Mouse (Mus musculus) layer of hippocampus, postnatal 36 days (tissue): ENCODE results near the gene Frs2. TPM values are rescaled to one million over a fixed set of nuclear protein-coding genes. Genes with fewer than 3 reads are reported as not detected.

ENCODE experiments used
- DNase-seq, 2 experiments: peaks; one replicate each; pipeline ENCODE4 v3.0.0; 2022
- total RNA-seq, 2 experiments: library from RNA; stranded (reverse); gene quantifications; 2 replicates each; pipeline ENCODE4 v1.2.3; 2021

Frs2 gene
- 10 to 100 TPM; 35.5 to 37.6 TPM for total RNA-seq

GRCm38 (mm10) chr10:117148361-117149003 is at the start of gene Frs2:
Gene Frs2 (minus strand): TSS chr10:117148534.
- DNase-seq = peak; percentile 94 to 95

DNA sequence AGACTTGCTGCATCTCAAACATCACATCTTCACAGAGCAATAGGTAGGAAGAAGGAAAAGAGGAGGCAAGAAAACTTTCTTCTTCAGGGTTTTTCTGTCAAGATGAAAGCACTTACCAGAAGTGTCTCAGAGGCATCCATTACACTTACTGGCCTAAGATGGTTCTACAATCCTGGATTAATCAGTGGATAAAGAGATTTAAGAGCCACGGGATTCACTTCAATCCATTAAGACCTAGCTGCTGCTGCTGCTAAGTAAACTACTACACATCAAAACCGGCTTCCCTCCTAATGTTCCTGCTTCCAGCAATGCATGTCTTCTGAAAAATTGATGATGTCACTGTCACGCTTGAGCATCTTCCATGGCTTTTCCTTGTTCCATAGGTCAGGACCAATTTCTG is 48.4 kb upstream of the Frs2 start:
- no peak for DNase-seq

GRCm38 (mm10) chr10:117195748-117196147 is 47.4 kb upstream of the Frs2 start:
- no peak for DNase-seq

DNA sequence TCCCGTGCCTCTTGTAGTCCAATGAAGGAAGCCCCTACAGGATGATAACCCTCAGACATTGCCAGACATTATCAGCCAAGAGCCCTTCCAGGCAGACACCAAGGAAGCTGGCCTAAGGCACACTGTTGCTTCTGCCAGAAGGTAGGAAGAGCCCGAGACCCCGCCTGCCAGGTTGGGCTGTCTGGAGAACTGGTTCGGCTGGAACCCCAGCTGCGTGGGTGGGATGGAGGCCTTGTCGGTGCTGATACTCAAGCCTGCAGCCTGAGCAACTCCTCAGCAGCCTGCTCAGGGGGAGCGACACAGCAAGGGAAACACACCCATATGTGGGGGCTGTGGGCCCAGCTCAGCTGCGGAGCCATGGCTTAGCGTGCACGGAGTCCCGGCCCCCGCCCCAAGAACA is 46.7 kb upstream of the Frs2 start:
- no peak for DNase-seq

DNA sequence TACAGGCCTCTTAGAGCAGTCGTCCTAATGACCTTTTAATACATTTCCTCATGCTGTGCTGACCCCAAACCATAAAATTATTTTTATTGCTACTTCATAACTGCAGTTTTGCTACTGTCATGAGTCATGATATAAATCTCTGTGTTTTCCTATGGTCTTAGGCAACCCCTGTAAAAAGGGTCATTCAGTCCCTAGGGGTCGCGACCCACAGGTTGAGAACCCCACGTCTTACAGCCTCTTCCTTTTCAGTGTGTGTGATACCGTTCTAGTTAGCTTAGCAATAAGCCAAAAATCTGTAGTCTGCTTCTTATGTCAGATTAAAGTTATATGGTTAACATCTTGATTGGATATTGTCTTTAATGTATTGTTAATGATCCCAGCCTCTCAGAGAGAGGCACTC is 45.0 kb upstream of the Frs2 start:
- no peak for DNase-seq

DNA sequence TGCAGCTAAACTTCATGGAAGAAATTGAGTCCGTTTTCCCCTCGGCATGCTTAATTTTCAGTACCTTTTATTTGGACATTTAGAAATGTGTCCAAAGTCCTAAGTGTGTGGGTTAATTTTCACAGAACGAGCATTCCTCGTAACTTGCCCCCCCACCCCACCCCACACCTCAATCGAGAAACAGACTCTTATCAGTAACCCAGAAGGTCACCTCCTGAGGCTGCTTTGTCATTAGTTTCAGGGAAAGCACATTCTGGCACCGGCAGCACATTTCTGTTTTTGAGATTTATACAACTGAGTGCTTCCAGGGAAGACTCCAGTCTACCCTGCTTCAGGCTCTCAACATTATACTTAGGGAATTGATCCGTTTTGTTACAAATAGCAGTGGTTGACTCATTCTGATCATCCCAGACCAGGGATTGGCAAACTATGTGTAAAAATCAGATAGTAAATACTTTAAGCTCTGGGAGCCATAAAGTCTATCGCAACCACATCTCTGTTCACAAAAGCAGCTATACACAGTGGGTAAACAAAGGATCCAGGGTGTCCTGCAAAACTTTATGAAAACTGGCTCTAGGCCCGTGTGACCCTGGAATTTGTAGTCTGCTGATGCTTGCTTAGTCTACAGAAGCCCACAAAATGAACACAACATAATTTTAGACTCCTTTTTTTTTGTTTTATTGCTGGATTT is 37.2 kb upstream of the Frs2 start:
- no peak for DNase-seq

DNA sequence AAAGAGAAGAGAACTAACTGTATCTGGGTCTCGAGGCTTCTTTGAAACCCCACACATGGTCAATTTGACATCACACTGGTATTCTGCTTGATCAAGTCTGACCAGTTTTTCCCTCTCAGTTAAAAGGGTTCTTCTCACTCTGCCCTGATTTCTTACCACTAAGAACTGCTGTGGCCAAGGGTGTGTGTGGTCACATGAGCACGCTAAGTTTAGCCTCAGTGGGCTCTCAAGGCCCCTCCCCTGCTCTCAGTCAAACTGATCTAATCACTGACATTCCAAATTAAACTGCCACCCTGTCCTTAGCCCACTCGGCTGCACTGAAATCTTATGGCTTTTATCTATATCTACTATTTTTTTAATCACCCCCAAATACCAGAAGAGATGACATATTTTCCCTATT is 32.8 kb upstream of the Frs2 start:
- DNase-seq = no peak

DNA sequence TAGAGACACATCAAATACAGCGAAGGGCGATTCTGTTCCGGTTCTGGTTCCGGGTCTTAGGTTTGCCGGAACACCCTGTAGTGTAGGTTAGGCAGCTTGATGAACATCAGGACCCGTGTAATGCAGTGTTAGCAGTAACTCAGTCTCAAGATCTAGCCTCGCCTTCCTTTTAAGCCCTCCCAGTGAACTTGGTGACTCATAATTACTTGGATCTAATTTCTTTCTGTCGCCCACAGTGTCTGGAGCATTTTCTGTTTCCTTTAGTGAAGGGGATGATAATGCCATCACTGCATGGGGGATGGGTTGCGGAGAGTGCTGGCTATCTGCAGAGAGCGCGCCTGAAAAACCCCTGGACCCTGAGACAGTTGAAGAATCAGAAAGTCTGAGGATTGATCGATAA is 26.3 kb upstream of the Frs2 start:
- DNase-seq = no peak

DNA sequence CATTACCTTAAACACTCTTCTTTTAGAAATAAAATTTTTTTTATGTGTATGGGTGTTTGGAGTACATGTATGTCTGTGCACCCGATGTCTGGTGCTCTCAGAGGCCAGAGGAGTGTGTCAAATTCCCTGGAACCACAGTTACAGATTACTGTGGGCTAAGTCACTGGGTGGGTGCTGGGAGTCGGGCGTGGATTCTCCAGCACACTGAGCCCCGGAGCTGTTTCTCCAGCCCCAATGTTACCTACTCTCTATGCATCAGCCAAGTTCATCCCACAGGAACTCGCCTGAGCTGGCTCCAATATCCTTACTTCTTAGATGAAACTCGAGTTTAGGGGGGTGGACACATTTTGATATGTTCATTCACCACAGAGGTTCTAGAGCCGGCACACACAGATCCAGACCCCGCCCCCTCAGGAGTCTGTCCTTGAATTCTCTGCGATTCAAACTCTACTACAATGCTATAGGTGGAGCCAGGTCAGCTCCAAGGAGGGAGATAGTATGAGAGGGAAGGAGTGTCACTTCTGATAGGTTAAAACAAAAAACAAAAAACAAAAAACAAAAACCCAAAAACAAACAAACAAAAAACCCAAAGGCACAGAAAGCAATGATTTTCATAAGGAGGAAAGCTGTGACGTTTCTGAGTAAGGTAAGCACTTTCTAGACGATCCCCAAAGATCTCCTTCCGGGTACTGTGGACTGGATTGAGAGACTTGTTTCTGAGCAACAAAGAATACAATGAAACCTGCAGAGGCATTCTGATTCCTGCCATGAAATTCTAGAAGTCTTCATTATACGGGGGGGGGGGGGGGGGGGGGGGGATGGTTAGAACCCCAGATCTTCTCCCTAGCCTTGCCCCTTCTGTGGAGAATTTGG is 25.5 kb upstream of the Frs2 start:
- DNase-seq = no peak

- no peak for DNase-seq
Observed at GRCm38 (mm10) chr10:117173111-117173510, 24.8 kb upstream of the Frs2 start.

DNA sequence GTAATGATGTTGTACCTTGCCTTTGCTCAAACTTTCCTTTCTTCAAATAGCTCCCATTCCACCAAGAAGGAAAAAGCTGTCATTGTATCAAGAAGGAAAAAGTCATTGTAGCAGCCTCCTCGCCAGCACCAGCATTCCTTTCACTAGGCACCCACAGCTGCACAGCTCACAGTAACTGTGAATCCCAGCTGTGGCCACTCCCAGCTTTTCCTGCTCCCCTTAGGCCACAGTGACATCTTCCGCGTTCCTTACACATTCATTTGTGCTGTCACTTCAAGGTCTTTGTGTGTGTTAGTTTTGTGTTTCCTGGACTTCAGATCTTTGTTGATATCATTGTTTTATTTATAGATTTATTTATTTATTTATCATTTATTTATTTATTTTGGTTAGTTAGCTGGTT is 23.7 kb upstream of the Frs2 start:
- no peak for DNase-seq

GRCm38 (mm10) chr10:117166785-117167425 is 18.6 kb upstream of the Frs2 start:
- no peak for DNase-seq

DNA sequence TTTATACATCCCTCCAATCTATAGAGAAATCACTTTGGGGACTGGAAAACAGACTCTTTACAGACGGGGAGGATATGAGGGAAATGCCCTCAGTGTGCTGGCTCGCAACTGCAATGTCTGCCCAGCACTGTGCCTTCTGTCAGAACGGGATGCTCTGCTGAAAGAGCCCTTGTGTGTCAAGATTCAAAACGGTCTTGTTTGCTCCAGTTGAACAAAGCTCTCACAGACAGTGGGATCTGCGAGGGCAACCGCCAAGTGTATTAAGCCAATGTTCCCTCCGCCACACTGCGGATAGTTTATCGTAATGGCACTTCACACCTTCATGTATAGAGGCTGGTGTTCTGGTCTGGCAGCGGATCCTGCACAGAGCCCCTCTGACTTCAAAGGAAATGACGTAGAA is 14.3 kb upstream of the Frs2 start:
- no peak for DNase-seq

GRCm38 (mm10) chr10:117160099-117160498 is 11.8 kb upstream of the Frs2 start:
- no peak for DNase-seq

- no peak for DNase-seq
Observed at GRCm38 (mm10) chr10:117152247-117152646, 3.9 kb upstream of the Frs2 start.

GRCm38 (mm10) chr10:117151676-117152075 is 3.3 kb upstream of the Frs2 start:
- no peak for DNase-seq

GRCm38 (mm10) chr10:117151241-117151640 is 2.9 kb upstream of the Frs2 start:
- DNase-seq = no peak

DNA sequence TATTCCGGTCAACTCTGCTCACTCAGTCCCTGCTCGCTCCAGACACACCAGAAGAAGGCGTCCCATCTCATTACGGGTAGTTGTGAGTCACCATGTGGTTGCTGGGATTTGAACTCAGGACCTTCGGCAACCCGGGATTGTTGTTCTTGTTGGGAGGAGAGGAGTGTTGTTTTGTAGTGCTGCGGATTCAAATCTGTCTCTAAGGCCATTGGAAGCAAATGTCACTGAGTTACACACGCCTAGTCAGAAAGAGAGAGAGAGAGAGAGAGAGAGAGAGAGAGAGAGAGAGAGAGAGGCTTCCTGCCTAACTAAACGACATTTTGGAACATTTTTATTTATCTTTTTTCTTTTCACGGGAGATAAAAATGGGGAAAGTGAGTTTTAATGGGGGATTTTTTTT is 2.4 kb upstream of the Frs2 start:
- DNase-seq = no peak

GRCm38 (mm10) chr10:117149942-117150617 is 1.7 kb upstream of the Frs2 start:
- no peak for DNase-seq

- DNase-seq = no peak
Observed at GRCm38 (mm10) chr10:117149241-117149640, 907 bp upstream of the Frs2 start.

GRCm38 (mm10) chr10:117147463-117148360 is 622 bp downstream of the Frs2 start:
- peak in 1 of 2 experiments; percentile 18 for DNase-seq
